ENCODE assay signal across 7 mouse cellular contexts in genomic region chr13:83733231-83733990, GRCm38 (mm10).
A peak's percentile ranks its signal among the peaks of the same experiment; 100 is the strongest.
DNase-seq lines count a peak whose midpoint lies in the region; ATAC-seq and TF ChIP-seq lines count a peak whose summit lies in the region.

No protein-coding gene starts in this region.

- H3K4me1 ChIP-seq in lung, embryonic 14.5 days (ENCODE audit: insufficient read depth), result no peaks in the 10 kb centered on the region
- H3K4me1 ChIP-seq in lung, postnatal 0 days (ENCODE audit: insufficient read depth, low read depth, low read length), result 0 out of 2 replicates have a peak, but pooled peaks cover 2% of the 10 kb centered on the region
- peaks cover 7% of the 10 kb centered on the region; the same call in 1 of the 2 replicates for H3K4me1 ChIP-seq in intestine, embryonic 14.5 days (replicated peaks; ENCODE audit: control insufficient read depth, insufficient read depth, low read length)
- no peaks in the 10 kb centered on the region for H3K4me1 ChIP-seq in neural tube, embryonic 14.5 days (ENCODE audit: control insufficient read depth, insufficient read depth, low read length)

- no peaks in the 10 kb centered on the region for H3K9me3 ChIP-seq in lung, embryonic 14.5 days (ENCODE audit: low read depth, low read length)
- no peaks in the 10 kb centered on the region for H3K9me3 ChIP-seq in lung, postnatal 0 days (ENCODE audit: low read length)
- H3K9me3 ChIP-seq in intestine, embryonic 14.5 days (ENCODE audit: control insufficient read depth, low read length), result no peaks in the 10 kb centered on the region
- no peaks in the 10 kb centered on the region for H3K9me3 ChIP-seq in neural tube, embryonic 14.5 days (ENCODE audit: control insufficient read depth, low read length)

- no peak for TF ChIP-seq CTCF in lung, embryonic 14.5 days (IDR thresholded peaks at IDR 0.05; ENCODE audit: low read depth)
- no peak for TF ChIP-seq CTCF in lung, postnatal 0 days (IDR thresholded peaks at IDR 0.05)

- no peak for TF ChIP-seq EP300 in lung, postnatal 0 days (IDR thresholded peaks at IDR 0.05)

- 4% methylated on average over 24 of the region's 24 CpGs for WGBS in lung, embryonic 14.5 days
- 5% methylated on average over 23 of the region's 24 CpGs for WGBS in lung, postnatal 0 days
- WGBS in intestine, embryonic 14.5 days, result 3% methylated on average over 24 of the region's 24 CpGs
- WGBS in neural tube, embryonic 14.5 days, result under 1% methylated on average over 24 of the region's 24 CpGs

- H3K27ac ChIP-seq in lung, embryonic 14.5 days (ENCODE audit: low read depth), result no peak overlapping the region
- no peak overlapping the region for H3K27ac ChIP-seq in lung, postnatal 0 days (ENCODE audit: low read length)
- no peak overlapping the region for H3K27ac ChIP-seq in intestine, embryonic 14.5 days (ENCODE audit: low read depth)
- peak overlapping the region; percentile 100 for H3K27ac ChIP-seq in neural tube, embryonic 14.5 days (ENCODE audit: low read depth, low read length)

- H3K9ac ChIP-seq in lung, embryonic 14.5 days, result no peak overlapping the region
- H3K9ac ChIP-seq in lung, postnatal 0 days (replicated peaks; ENCODE audit: low read depth), result no peak overlapping the region
- H3K9ac ChIP-seq in intestine, embryonic 14.5 days (ENCODE audit: low read length), result 0 out of 2 replicates have a peak overlapping the region, but pooled peaks have one; percentile 6
- peak overlapping the region; percentile 100 for H3K9ac ChIP-seq in neural tube, embryonic 14.5 days (replicated peaks; ENCODE audit: low read depth, low read length)

- no peak overlapping the region; the same call in 1 of the 2 replicates for H3K4me3 ChIP-seq in lung, embryonic 14.5 days (ENCODE audit: low read depth, low read length)
- no peak overlapping the region for H3K4me3 ChIP-seq in lung, postnatal 0 days (ENCODE audit: low read depth, low read length)
- peak overlapping the region; percentile 16; the same call in 1 of the 2 replicates for H3K4me3 ChIP-seq in intestine, embryonic 14.5 days (ENCODE audit: low read depth, low read length)
- H3K4me3 ChIP-seq in neural tube, embryonic 14.5 days (ENCODE audit: low read depth, low read length), result peak overlapping the region; percentile 90

- H3K4me2 ChIP-seq in lung, embryonic 14.5 days, result no peak overlapping the region
- H3K4me2 ChIP-seq in lung, postnatal 0 days (replicated peaks; ENCODE audit: low read depth, low read length), result no peak overlapping the region; the same call in 1 of the 2 replicates
- no peak overlapping the region for H3K4me2 ChIP-seq in intestine, embryonic 14.5 days (ENCODE audit: low read length)
- peak overlapping the region; percentile 81 for H3K4me2 ChIP-seq in neural tube, embryonic 14.5 days (ENCODE audit: low read depth, low read length)

- H3K36me3 ChIP-seq in lung, embryonic 14.5 days (ENCODE audit: insufficient read depth), result no peaks in the 10 kb centered on the region
- H3K36me3 ChIP-seq in lung, postnatal 0 days (ENCODE audit: insufficient read depth, low read length), result no peaks in the 10 kb centered on the region
- H3K36me3 ChIP-seq in intestine, embryonic 14.5 days (ENCODE audit: control insufficient read depth, insufficient read depth, low read length), result no peaks in the 10 kb centered on the region
- peaks cover 16% of the 10 kb centered on the region; the same call in 1 of the 2 replicates for H3K36me3 ChIP-seq in neural tube, embryonic 14.5 days (ENCODE audit: control insufficient read depth, insufficient read depth, low read length)

- no peak for ATAC-seq in lung, embryonic 14.5 days (ENCODE audit: insufficient read depth)
- ATAC-seq in lung, postnatal 0 days, result no peak
- no peak for ATAC-seq in intestine, embryonic 14.5 days (replicated peaks; ENCODE audit: low FRiP score, low TSS enrichment, low read depth)
- no peak for ATAC-seq in neural tube, embryonic 14.5 days (ENCODE audit: low read depth)

- H3K27me3 ChIP-seq in lung, embryonic 14.5 days (ENCODE audit: insufficient read depth, low read length), result peaks cover 86% of the 10 kb centered on the region
- peaks cover 74% of the 10 kb centered on the region for H3K27me3 ChIP-seq in lung, postnatal 0 days (replicated peaks; ENCODE audit: insufficient read depth, low read length)
- H3K27me3 ChIP-seq in intestine, embryonic 14.5 days (replicated peaks; ENCODE audit: control insufficient read depth, insufficient read depth, low read length), result peaks cover 89% of the 10 kb centered on the region
- no peaks in the 10 kb centered on the region for H3K27me3 ChIP-seq in neural tube, embryonic 14.5 days (ENCODE audit: control insufficient read depth, insufficient read depth, low read length)

- DNase-seq in lung, embryonic 14.5 days, result peak; percentile 25
- DNase-seq in lung, postnatal 0 days (ENCODE audit: low spot score), result no peak
- peak; percentile 59 to 76 for DNase-seq in cerebellum, postnatal 25 days
- DNase-seq in intestine, embryonic 14.5 days (ENCODE audit: low spot score), result peak; percentile 57
- no peak for DNase-seq in kidney, adult 8-10 months
- no peak for DNase-seq in ovary, postnatal 36 days (ENCODE audit: low spot score)

Comparison
In these comparisons a context has a peak if more than half of its experiments do, and no peak if none do; other contexts are left out.
1. DNase-seq: peak in lung, embryonic 14.5 days (single experiment), cerebellum, postnatal 25 days (2 of 2) and intestine, embryonic 14.5 days (single experiment); none in lung, postnatal 0 days (single experiment), kidney, adult 8-10 months (0 of 2) and ovary, postnatal 36 days (single experiment).
2. H3K4me3 ChIP-seq: peak in intestine, embryonic 14.5 days (single experiment) and neural tube, embryonic 14.5 days (single experiment); none in lung, embryonic 14.5 days (single experiment) and lung, postnatal 0 days (single experiment).
3. H3K9ac ChIP-seq: peak in intestine, embryonic 14.5 days (single experiment) and neural tube, embryonic 14.5 days (single experiment); none in lung, embryonic 14.5 days (single experiment) and lung, postnatal 0 days (single experiment).